Mouse (Mus musculus): ENCODE results near the gene Apoa4. TPM values are rescaled to one million over a fixed set of nuclear protein-coding genes. Genes with fewer than 3 reads are reported as not detected.

The Apoa4 gene
- polyA plus RNA-seq, 1 experiment from 2014 or later, result not detected

GRCm38 (mm10) chr9:46272677-46273454, 32.4 kb downstream of the Apoa4 start, which contains the start of gene Zpr1:
Gene Zpr1 (plus strand): TSS chr9:46273064.
- H3K9ac ChIP-seq (ENCODE audit: low read length), result peak within 1 kb of the TSS; percentile 69
- H3K4me2 ChIP-seq (ENCODE audit: low read depth, low read length, severe bottlenecking), result peak within 1 kb of the TSS; percentile 92
- no peaks in the 10 kb centered on the region for H3K9me3 ChIP-seq (ENCODE audit: control insufficient read depth, low read length)
- H3K4me3 ChIP-seq (ENCODE audit: low read depth, low read length), result peak within 1 kb of the TSS; percentile 80
- H3K27me3 ChIP-seq (ENCODE audit: control insufficient read depth, insufficient read depth, low read length), result peaks cover 3% of the 10 kb centered on the region; the same call in 1 of the 2 replicates
- WGBS, result 5% methylated on average over 45 of the region's 45 CpGs
- H3K4me1 ChIP-seq (replicated peaks; ENCODE audit: control insufficient read depth, insufficient read depth, low read length), result peaks cover 9% of the 10 kb centered on the region; the same call in 1 of the 2 replicates
- DNase-seq (ENCODE audit: low spot score) (peak; percentile 91), ATAC-seq (replicated peaks; ENCODE audit: low FRiP score) (peak; percentile 95)
- H3K36me3 ChIP-seq (ENCODE audit: control insufficient read depth, insufficient read depth, low read length), result peaks cover 3% of the 10 kb centered on the region; the same call in 1 of the 2 replicates
- no peak within 1 kb of the TSS for H3K27ac ChIP-seq (ENCODE audit: low read depth, low read length)

- Histone ChIP-seq H3K4me1 (replicated peaks; ENCODE audit: control insufficient read depth, insufficient read depth, low read length) (peaks cover 9% of the 10 kb centered on the region; the same call in 1 of the 2 replicates), H3K9ac (ENCODE audit: low read length) (no peak overlapping the region), H3K4me3 (ENCODE audit: low read depth, low read length) (no peak overlapping the region), H3K36me3 (ENCODE audit: control insufficient read depth, insufficient read depth, low read length) (peaks cover 3% of the 10 kb centered on the region; the same call in 1 of the 2 replicates), H3K9me3 (ENCODE audit: control insufficient read depth, low read length) (no peaks in the 10 kb centered on the region), H3K4me2 (ENCODE audit: low read depth, low read length, severe bottlenecking) (no peak overlapping the region), H3K27ac (ENCODE audit: low read depth, low read length) (no peak overlapping the region), H3K27me3 (ENCODE audit: control insufficient read depth, insufficient read depth, low read length) (peaks cover 3% of the 10 kb centered on the region; the same call in 1 of the 2 replicates)
- 89% methylated on average over 9 of the region's 9 CpGs for WGBS
- ATAC-seq (replicated peaks; ENCODE audit: low FRiP score) (no peak), DNase-seq (ENCODE audit: low spot score) (no peak)
Observed at GRCm38 (mm10) chr9:46274494-46274893, 34.0 kb downstream of the Apoa4 start.

- H3K4me1 ChIP-seq (replicated peaks; ENCODE audit: control insufficient read depth, insufficient read depth, low read length), result peaks cover 6% of the 10 kb centered on the region; the same call in 1 of the 2 replicates
- H3K27ac ChIP-seq (ENCODE audit: low read depth, low read length), result peak within 1 kb of the TSS; percentile 70
- H3K4me3 ChIP-seq (ENCODE audit: low read depth, low read length), result peak within 1 kb of the TSS; percentile 87
- peak within 1 kb of the TSS; percentile 62 for H3K4me2 ChIP-seq (ENCODE audit: low read depth, low read length, severe bottlenecking)
- DNase-seq (ENCODE audit: low spot score) (peak; percentile 91), ATAC-seq (replicated peaks; ENCODE audit: low FRiP score) (peak; percentile 85)
- under 1% methylated on average over 55 of the region's 55 CpGs for WGBS
- H3K27me3 ChIP-seq (ENCODE audit: control insufficient read depth, insufficient read depth, low read length), result no peaks in the 10 kb centered on the region
- H3K36me3 ChIP-seq (ENCODE audit: control insufficient read depth, insufficient read depth, low read length), result peaks cover 3% of the 10 kb centered on the region; the same call in 1 of the 2 replicates
- H3K9ac ChIP-seq (ENCODE audit: low read length), result peak within 1 kb of the TSS; percentile 93
- no peaks in the 10 kb centered on the region for H3K9me3 ChIP-seq (ENCODE audit: control insufficient read depth, low read length)
Observed at GRCm38 (mm10) chr9:46282631-46283436, 42.3 kb downstream of the Apoa4 start, which contains the start of gene Bud13. Gene Bud13 (plus strand): TSS chr9:46283008.

Other genes with a start within 250 kb of the Apoa4 start
- 274 and 277 TPM in 2 replicates for gene Pafah1b2, start 228.0 kb upstream of the Apoa4 start, polyA plus RNA-seq (2014; fragmentation: Nextera tagmentation; extraction: Ambion mirVana)
- 11.3 TPM in 2 replicates for gene Sik3, start 227.9 kb upstream of the Apoa4 start, polyA plus RNA-seq (2014; fragmentation: Nextera tagmentation; extraction: Ambion mirVana)
- 0.98 and 1.1 TPM in 2 replicates for gene Apoa1, start 12.1 kb upstream of the Apoa4 start, polyA plus RNA-seq (2014; fragmentation: Nextera tagmentation; extraction: Ambion mirVana)
- not detected in 2 replicates for gene Apoc3, start 5.1 kb upstream of the Apoa4 start, polyA plus RNA-seq (2014; fragmentation: Nextera tagmentation; extraction: Ambion mirVana)
- not detected in 2 replicates for gene Apoa5, start 27.9 kb downstream of the Apoa4 start, polyA plus RNA-seq (2014; fragmentation: Nextera tagmentation; extraction: Ambion mirVana)
- 58.6 and 61.4 TPM in 2 replicates for gene Zpr1, start 32.4 kb downstream of the Apoa4 start, polyA plus RNA-seq (2014; fragmentation: Nextera tagmentation; extraction: Ambion mirVana)
- 28.5 and 29.9 TPM in 2 replicates for gene Bud13, start 42.3 kb downstream of the Apoa4 start, polyA plus RNA-seq (2014; fragmentation: Nextera tagmentation; extraction: Ambion mirVana)
- not detected in 2 replicates for gene 4931429L15Rik, start 79.3 kb downstream of the Apoa4 start, polyA plus RNA-seq (2014; fragmentation: Nextera tagmentation; extraction: Ambion mirVana)